Mouse (Mus musculus) heart, adult 2 months (tissue): ENCODE measurements around the gene Foxp4.

Source experiments
- CTCF ChIP-seq: fragments of 200-600 bp; IDR thresholded peaks from 2 replicates; pipeline ENCODE4 v1.8.1; 2022; ENCODE audit warnings: antibody characterized with exemption, mild to moderate bottlenecking, moderate library complexity
- EP300 ChIP-seq: fragments of 200-500 bp; IDR thresholded peaks from 2 replicates; pipeline ENCODE4 v1.6.1; 2011; ENCODE audit warnings: low read depth, low read length, control low read depth; ENCODE audit not compliant: insufficient read depth
- POLR2A ChIP-seq: fragments of 200-500 bp; IDR thresholded peaks from 2 replicates; pipeline ENCODE4 v1.6.1; 2011; ENCODE audit warnings: mild to moderate bottlenecking, low read depth, low read length, control low read depth; ENCODE audit not compliant: insufficient read depth

DNA sequence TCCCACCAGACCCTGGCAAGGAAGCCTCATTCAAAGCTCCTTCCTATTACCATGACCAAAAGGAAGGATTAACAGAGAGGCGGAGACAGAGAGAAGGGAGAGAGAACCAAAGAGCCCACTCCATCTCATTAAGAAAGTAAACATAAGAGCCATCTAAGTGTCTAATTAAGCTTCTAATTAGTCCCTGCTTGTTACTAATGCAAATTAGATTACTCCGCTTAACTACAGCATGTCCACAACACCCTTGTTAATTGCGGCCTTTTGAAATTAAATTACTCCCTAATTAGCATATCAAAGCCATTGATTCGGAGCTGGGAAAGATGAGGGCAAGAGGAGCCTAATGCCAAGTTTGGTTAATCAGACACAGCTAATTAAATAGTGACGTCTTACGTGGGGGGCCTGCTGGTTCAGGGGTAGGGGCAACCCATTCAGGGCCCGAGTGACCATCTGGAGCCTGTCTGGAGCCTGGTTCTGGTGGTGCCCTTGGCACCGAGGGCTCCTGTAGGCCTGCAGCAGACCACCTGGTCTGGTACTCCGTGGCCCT, 9.7 kb downstream of the Foxp4 start:
- TF ChIP-seq CTCF (no peak), POLR2A (no peak), EP300 (no peak)
